Comparison of ENCODE assay signal across 9 mouse cellular contexts in the genomic region with DNA sequence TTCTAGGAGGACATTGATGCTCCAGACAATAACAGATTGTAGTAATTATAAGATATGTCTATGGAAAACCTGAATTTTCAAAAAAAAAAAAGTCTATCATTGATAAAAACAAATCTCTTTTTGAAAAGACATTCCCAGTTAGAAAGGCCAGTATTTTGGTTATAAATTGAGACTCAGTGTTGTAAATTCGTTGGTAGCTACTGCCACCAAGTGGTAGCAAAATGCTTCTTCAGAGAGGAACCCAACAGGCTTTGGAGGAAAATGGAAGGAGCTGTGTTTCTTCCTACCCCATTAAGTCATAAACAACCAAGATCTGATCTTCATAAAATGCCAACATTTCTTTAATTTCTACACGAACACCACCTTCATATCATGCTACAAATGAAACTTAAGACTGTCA. TPM values are rescaled to one million over a fixed set of nuclear protein-coding genes. Genes with fewer than 3 reads are reported as not detected.
DNase-seq lines count a peak whose midpoint lies in the region; ATAC-seq and TF ChIP-seq lines count a peak whose summit lies in the region.
"Had no signal": no experiment of that assay in that cellular context is flagged by ENCODE, and none has a peak within 500 bp of the region (broad histone marks: within the 10 kb centered on the region; RNA-seq: fewer than 3 reads in every experiment).

No protein-coding gene starts in this region.

- no peaks in the 10 kb centered on the region for H3K27me3 ChIP-seq in lung, postnatal 0 days (replicated peaks; ENCODE audit: insufficient read depth, low read length)
- H3K27me3 ChIP-seq: megakaryocyte, embryonic 14.5 days had no signal

- H3K4me2 ChIP-seq in lung, postnatal 0 days (replicated peaks; ENCODE audit: low read depth, low read length): no peak overlapping the region

- no peak for ATAC-seq in lung, postnatal 0 days
- ATAC-seq in granulocyte monocyte progenitor cell, adult 5-6 weeks (replicated peaks; ENCODE audit: poor library complexity, severe bottlenecking): peak; percentile 77

- no peak overlapping the region for H3K4me3 ChIP-seq in lung, postnatal 0 days (ENCODE audit: low read depth, low read length)
- H3K4me3 ChIP-seq in lung, adult 2 months (replicated peaks; ENCODE audit: extremely low read depth, low read depth, low read length): no peak overlapping the region
- H3K4me3 ChIP-seq: megakaryocyte, embryonic 14.5 days had no signal

- intact Hi-C loops in left cerebral cortex, postnatal 25 days (cut with DNase I): loop anchor here (1.0 to 5.0 kb wide), 3 partner anchors 554 to 1054 kb away; no protein-coding TSS in a partner anchor

- no peaks in the 10 kb centered on the region for H3K4me1 ChIP-seq in lung, postnatal 0 days (ENCODE audit: insufficient read depth, low read depth, low read length)
- H3K4me1 ChIP-seq in lung, adult 2 months (ENCODE audit: control insufficient read depth, insufficient read depth, low read length): no peaks in the 10 kb centered on the region
- H3K4me1 ChIP-seq: megakaryocyte, embryonic 14.5 days had no signal

- TF ChIP-seq EP300 in lung, postnatal 0 days (IDR thresholded peaks at IDR 0.05): no peak

- H3K27ac ChIP-seq in lung, postnatal 0 days (ENCODE audit: low read length): no peak overlapping the region

- peak; percentile 50 for DNase-seq in adrenal gland, postnatal 14 days
- DNase-seq in adrenal gland, adult 8-10 months: no peak
- peak; percentile 71 for DNase-seq in lung, postnatal 0 days (ENCODE audit: low spot score)
- no peak for DNase-seq in lung, adult 2 months
- DNase-seq in c-Kit-positive CD71-positive TER-119-negative erythroid progenitor cells, embryonic 14.5 days (ENCODE audit: low read depth): peak; percentile 14
- DNase-seq in left cerebral cortex, postnatal 25 days (ENCODE audit: low spot score in 2 of 2): peak; percentile 48 to 74
- peak; percentile 31 for DNase-seq in right cerebral cortex, postnatal 14 days

- no peak for TF ChIP-seq POLR2A in lung, adult 2 months (IDR thresholded peaks at IDR 0.05; ENCODE audit: borderline replicate concordance, extremely low read depth, low read depth, low read length)

- no peaks in the 10 kb centered on the region for H3K36me3 ChIP-seq in lung, postnatal 0 days (ENCODE audit: insufficient read depth, low read length)

- peak; percentile 74 for TF ChIP-seq CTCF in lung, postnatal 0 days (IDR thresholded peaks at IDR 0.05)
- no peak for TF ChIP-seq CTCF in lung, adult 2 months (IDR thresholded peaks at IDR 0.05; ENCODE audit: insufficient read depth, low read length)

- no peaks in the 10 kb centered on the region for H3K9me3 ChIP-seq in lung, postnatal 0 days (ENCODE audit: low read length)
- H3K9me3 ChIP-seq: megakaryocyte, embryonic 14.5 days had no signal

- WGBS in lung, postnatal 0 days: 0% methylated on average over 2 of the region's 2 CpGs
- 0% methylated on average over 2 of the region's 2 CpGs for WGBS in lung, adult 2 months

- H3K9ac ChIP-seq in lung, postnatal 0 days (replicated peaks; ENCODE audit: low read depth): no peak overlapping the region

RNA-seq across cellular contexts. Expression of gene Tmem196, which starts 36.1 kb away (rescaled TPM):
- 3.1 and 4.5 TPM in 2 replicates for total RNA-seq in adrenal gland, postnatal 14 days (2021)
- 10 to 100 TPM in 3 of 4 experiments, 1 to 10 TPM in 1; 8.5 to 19.5 (median 14.3) TPM for total RNA-seq in adrenal gland, adult 8-10 months (2022)
- polyA plus RNA-seq in lung, postnatal 0 days (2015; fragmentation: Nextera tagmentation; extraction: Ambion mirVana): 0.36 and 0.41 TPM in 2 replicates
- polyA plus RNA-seq in lung, adult 2 months (2012; rRNA removed): 0.05 and 0.26 TPM in 2 replicates
- total RNA-seq in granulocyte monocyte progenitor cell, adult 5-6 weeks (2014; fragmentation: Nextera tagmentation): not detected in 2 replicates
- total RNA-seq in granulocyte monocyte progenitor cell, adult 5-6 weeks (2017): not detected in 2 replicates
- 10 to 100 TPM; 32.9 to 35.3 TPM for total RNA-seq in left cerebral cortex, postnatal 25 days (2021)

Comparison
In these comparisons a context has a peak if more than half of its experiments do, and no peak if none do; other contexts are left out.
1. DNase-seq: peak in adrenal gland, postnatal 14 days (single experiment), lung, postnatal 0 days (single experiment), c-Kit-positive CD71-positive TER-119-negative erythroid progenitor cells, embryonic 14.5 days (single experiment), left cerebral cortex, postnatal 25 days (2 of 2) and right cerebral cortex, postnatal 14 days (single experiment); none in adrenal gland, adult 8-10 months (single experiment) and lung, adult 2 months (single experiment).